Mouse (Mus musculus) lung, adult 18-20 months (tissue): ENCODE data around the gene Slc24a2.

Experiments
- DNase-seq, 2 experiments: peaks; one replicate each; pipeline ENCODE4 v3.0.0; 2022; ENCODE audit warnings: mixed read lengths in 2 of 2

The Slc24a2 gene

DNA sequence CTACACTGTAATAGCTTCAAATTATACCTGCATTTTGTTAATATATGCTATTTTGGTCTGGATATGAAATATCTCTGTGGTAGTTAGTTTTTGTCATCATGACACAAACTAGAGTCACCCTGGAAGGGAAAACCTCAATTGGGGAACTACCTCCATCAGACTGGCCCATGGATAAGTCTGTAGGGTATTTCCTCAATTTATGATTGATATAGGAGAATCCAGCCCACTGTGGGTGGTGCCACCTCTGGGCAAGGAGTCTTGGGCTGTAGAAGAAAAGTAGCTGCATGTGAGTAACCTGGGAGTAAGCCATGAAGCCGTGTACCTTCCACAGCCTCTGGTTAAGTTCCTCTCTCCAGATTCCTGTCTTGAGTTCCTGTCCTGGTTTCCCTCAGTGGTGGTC lies 281.5 kb downstream of the Slc24a2 start:
- no peak for DNase-seq

DNA sequence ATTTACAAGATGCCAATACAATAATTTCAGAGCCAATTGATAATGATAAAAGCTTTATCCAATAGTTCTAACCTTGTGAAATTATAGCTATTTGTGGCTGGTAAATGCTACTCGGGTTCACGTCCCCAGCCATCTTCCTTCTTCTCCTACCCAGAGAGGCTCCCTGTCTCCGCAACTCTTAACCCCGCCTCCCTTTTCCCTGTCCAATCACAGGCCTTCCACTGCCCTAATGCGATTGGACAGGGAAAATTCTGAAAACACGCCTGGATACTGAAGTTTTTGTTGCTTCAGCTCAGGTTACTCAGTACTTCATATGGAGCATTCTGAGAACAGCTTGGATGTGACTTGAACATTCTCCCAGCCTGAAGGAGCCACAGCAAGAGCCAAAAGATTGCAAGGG lies 287.0 kb downstream of the Slc24a2 start:
- no peak for DNase-seq

DNA sequence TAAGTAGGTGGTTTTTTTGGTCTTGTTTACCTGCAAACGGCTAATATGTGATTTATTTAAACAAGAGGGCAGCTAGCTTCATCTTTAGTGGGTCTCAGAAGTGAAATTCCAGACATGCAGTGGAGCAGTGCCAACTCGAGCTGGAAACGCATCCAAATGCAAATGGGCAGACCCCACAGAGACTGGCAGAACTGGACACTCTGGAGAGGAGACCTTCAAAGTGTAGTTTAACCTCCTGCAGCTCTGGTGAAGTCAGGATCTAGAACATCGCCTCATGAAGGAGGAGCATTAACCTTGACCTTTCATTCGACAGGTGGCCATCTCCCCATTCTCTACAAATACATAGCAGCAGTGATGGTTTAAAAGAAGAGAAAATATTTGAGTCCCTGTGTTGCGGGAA lies 287.6 kb downstream of the Slc24a2 start:
- DNase-seq, result no peak

DNA sequence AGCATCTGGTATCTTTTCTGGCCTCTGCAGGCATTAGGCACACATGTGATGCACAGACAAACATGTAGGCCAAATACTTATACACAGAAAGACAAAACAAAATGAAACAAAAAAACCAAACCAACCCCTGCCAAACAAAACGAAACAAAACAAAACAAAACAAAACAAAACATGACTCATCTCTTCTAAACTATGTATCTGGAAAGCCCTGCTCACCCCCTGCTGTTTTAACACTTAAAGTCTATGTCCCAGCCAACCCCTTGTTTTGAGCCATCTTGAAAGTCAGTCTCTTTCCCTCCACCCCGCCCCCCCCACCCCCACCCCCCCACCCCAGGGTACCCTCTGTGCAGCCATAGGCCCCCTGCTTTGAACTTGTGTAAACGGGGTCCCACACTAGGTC lies 293.6 kb downstream of the Slc24a2 start:
- no peak for DNase-seq

DNA sequence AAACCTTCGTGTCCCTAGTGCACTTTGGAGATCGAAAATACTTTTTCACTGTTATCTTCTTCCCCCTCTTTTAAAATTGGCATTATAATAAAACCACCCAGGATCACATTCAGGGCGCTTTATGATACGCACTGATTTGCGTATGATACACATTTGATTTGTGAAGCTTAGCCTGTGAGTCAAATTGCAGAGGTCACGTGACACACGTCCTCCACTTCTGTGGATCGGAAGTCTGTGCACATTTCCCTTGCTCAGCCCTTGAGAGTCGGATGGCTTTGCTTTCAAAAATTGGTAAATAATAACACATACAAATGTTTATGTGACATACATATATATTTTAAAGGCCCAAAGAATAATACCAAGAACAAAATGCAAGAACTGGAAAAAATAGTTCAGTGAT lies 294.1 kb downstream of the Slc24a2 start:
- DNase-seq, result no peak
